Mouse (Mus musculus) embryonic facial prominence, embryonic 14.5 days (tissue): ENCODE results near the gene Nelfcd. TPM values are rescaled to one million over a fixed set of nuclear protein-coding genes. Genes with fewer than 3 reads are reported as not detected.

Source experiments
- ATAC-seq: fragments of 200-750 bp; cut with Nextera tagmentation; 2 replicates; pipeline ENCODE4 v1.8.0; 2017; ENCODE audit warnings: low read depth, moderate number of reproducible peaks, moderate TSS enrichment
- DNase-seq: peaks from one replicate; pipeline ENCODE4 v3.0.0-alpha.2; 2015; ENCODE audit warnings: low spot score
- H3K27ac ChIP-seq: fragments of 300-500 bp; sonication (generic); replicated peaks from 2 replicates; pipeline ENCODE4 v1.5.1; 2014; ENCODE audit warnings: low read depth, mild to moderate bottlenecking, low read length, moderate library complexity
- H3K27me3 ChIP-seq: fragments of 300-500 bp; sonication (generic); replicated peaks from 2 replicates; pipeline ENCODE4 v1.6.1; 2014; ENCODE audit warnings: low read length; ENCODE audit not compliant: control insufficient read depth, insufficient read depth
- H3K36me3 ChIP-seq: fragments of 300-500 bp; sonication (generic); 2 replicates; pipeline ENCODE4 v1.6.1; 2014; ENCODE audit warnings: low read length, mixed read lengths; ENCODE audit not compliant: control insufficient read depth, insufficient read depth
- H3K4me1 ChIP-seq: fragments of 300-500 bp; sonication (generic); 2 replicates; pipeline ENCODE4 v1.6.1; 2014; ENCODE audit warnings: antibody characterized with exemption, low read length; ENCODE audit not compliant: control insufficient read depth, insufficient read depth
- H3K4me2 ChIP-seq: fragments of 300-500 bp; sonication (generic); 2 replicates; pipeline ENCODE4 v1.6.1; 2014; ENCODE audit warnings: low read depth, mild to moderate bottlenecking, low read length, moderate library complexity, mixed read lengths
- H3K4me3 ChIP-seq: fragments of 300-500 bp; sonication (generic); 2 replicates; pipeline ENCODE4 v1.5.1; 2014; ENCODE audit warnings: low read depth, mild to moderate bottlenecking, low read length
- H3K9ac ChIP-seq: fragments of 300-500 bp; sonication (generic); 2 replicates; pipeline ENCODE4 v1.6.1; 2014; ENCODE audit warnings: low read depth, mild to moderate bottlenecking, low read length, moderate library complexity, mixed read lengths
- H3K9me3 ChIP-seq: fragments of 300-500 bp; sonication (generic); 2 replicates; pipeline ENCODE4 v1.6.1; 2016; ENCODE audit warnings: low read length; ENCODE audit not compliant: control insufficient read depth
- WGBS: fragments of 180-500 bp; shearing (Covaris S2); extraction: QIAGEN DNeasy Blood & Tissue Kit; methylation state at CpG from one replicate; pipeline ENCODE4 v1.1.7; 2014; 5-methylcytosine and 5-hydroxymethylcytosine counted together
- polyA plus RNA-seq: library from polyadenylated mRNA; unstranded; fragments of >200 nt; fragmentation: Nextera tagmentation; extraction: Ambion mirVana; gene quantifications from 2 replicates; pipeline ENCODE4 v1.2.1, GENCODE M21; 2014

Gene Nelfcd
- 107 and 119 TPM in 2 replicates for polyA plus RNA-seq

DNA sequence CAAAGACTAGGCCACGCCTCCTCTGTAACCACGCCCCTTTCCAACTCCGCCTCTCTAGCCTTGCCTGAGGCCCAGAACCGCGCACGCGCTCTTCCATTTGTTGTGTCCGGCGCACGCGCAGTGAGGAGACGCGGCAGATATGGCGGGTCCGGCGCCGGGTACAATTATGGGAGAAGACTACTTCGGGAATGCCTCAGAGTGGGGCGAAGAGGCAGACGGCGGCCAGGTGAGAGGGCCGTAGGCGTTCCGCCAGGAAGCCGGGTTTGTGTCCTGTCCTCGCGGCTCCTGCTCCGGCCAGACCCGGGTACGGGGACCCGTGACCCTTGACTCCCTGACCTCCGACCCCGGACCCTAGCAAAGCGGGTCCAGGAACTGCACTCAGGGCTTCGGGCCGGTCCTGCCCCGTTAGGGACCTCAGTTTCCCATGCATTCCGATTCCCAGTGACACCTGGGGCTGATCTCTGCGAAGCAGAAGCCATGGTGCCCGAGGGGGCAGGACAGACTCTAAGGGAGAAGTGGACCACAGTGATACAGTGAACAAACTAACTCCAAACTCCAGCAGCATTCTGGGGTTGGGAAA lies at the start of gene Nelfcd:
Gene Nelfcd (plus strand): TSS at position 74 of the 580 bp plus-strand sequence.
- Histone ChIP-seq H3K4me2 (peak within 1 kb of the TSS; percentile 87), H3K4me3 (peak within 1 kb of the TSS; percentile 95), H3K4me1 (peaks cover 7% of the 10 kb centered on the region; the same call in 1 of the 2 replicates), H3K9ac (peak within 1 kb of the TSS; percentile 93), H3K36me3 (peaks cover 12% of the 10 kb centered on the region), H3K27ac (no peak within 1 kb of the TSS), H3K9me3 (no peaks in the 10 kb centered on the region), H3K27me3 (no peaks in the 10 kb centered on the region)
- DNase-seq (peak; percentile 97), ATAC-seq (peak; percentile 94)
- under 1% methylated on average over 38 of the region's 40 CpGs for whole genome bisulfite sequencing

DNA sequence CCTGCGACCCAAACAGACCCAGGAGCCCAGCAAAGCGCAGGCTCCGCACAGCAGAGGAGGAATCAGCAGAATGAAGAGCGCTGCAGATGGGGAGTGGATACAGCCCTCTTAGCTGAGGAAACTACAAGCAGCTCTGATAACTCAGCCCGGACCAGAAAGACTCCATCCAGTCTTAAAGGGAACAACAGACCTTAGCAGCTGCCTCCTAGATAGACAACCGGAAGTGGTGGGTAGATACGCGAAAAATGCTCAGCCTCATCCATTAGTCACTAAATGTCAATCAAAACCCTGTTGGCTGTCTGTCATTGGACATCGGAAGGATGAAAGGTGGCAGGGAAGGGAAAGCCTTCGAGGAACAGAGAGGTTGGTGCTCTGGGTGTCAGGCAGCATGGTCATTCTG lies 49.0 kb upstream of the Nelfcd start:
- WGBS, result 88% methylated on average over 10 of the region's 10 CpGs
- no peak for ATAC-seq
- H3K27me3 ChIP-seq, result no peaks in the 10 kb centered on the region
- no peak for DNase-seq
- H3K36me3 ChIP-seq, result no peaks in the 10 kb centered on the region
- no peaks in the 10 kb centered on the region for H3K9me3 ChIP-seq
- H3K4me1 ChIP-seq, result no peaks in the 10 kb centered on the region
- H3K4me3 ChIP-seq, result no peak overlapping the region
- no peak overlapping the region for H3K4me2 ChIP-seq
- H3K9ac ChIP-seq, result no peak overlapping the region
- no peak overlapping the region for H3K27ac ChIP-seq

DNA sequence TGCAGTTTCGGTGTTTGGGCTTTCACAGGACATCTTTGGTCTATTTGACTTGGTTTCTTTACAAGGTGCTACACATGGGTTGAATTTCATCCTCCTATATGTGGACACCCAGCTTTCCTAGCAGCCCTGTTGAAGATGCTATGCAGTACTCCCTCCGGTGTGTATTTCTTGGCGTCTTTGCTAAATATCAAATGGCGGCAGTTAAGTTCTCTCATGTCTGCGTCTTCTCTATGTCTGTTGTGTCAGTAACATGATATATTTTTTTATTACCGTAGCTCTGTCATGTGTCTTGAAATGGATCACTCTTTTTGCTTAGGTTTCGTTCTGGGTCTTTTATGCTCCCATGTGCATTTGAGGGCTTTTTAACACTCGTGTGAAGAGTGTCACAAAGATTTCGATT lies 34.6 kb upstream of the Nelfcd start:
- no peak overlapping the region for H3K4me2 ChIP-seq
- WGBS, result 73% methylated on average over 9 of the region's 9 CpGs
- no peak overlapping the region for H3K9ac ChIP-seq
- DNase-seq, result no peak
- H3K36me3 ChIP-seq, result no peaks in the 10 kb centered on the region
- no peak overlapping the region for H3K27ac ChIP-seq
- H3K9me3 ChIP-seq, result no peaks in the 10 kb centered on the region
- ATAC-seq, result no peak
- H3K4me3 ChIP-seq, result no peak overlapping the region
- H3K27me3 ChIP-seq, result no peaks in the 10 kb centered on the region
- H3K4me1 ChIP-seq, result no peaks in the 10 kb centered on the region

DNA sequence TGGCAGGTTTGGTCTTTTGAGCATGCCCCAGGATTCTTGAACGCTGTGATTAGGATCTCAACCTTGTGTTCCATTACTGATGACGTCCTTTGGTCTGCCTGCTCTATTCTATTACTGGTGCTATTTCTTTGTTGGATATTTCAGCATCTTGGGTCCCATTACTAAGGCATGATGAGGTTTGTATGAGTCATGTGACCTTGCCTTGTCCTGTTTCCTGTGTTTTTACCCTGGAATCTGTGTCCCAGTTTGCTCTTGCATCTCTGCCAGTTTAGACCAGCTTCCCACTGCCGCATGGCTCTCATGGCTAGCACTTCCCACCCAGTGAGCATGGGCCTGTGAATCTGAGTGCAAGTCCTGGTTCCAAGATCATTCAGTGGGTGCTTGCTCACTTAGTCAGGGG lies 23.7 kb upstream of the Nelfcd start:
- Histone ChIP-seq H3K4me3 (no peak overlapping the region), H3K4me1 (no peaks in the 10 kb centered on the region), H3K36me3 (no peaks in the 10 kb centered on the region), H3K27me3 (no peaks in the 10 kb centered on the region), H3K9me3 (peaks cover 14% of the 10 kb centered on the region), H3K27ac (no peak overlapping the region), H3K4me2 (no peak overlapping the region), H3K9ac (no peak overlapping the region)
- 78% methylated on average over 3 of the region's 3 CpGs for WGBS
- ATAC-seq, result no peak
- no peak for DNase-seq

DNA sequence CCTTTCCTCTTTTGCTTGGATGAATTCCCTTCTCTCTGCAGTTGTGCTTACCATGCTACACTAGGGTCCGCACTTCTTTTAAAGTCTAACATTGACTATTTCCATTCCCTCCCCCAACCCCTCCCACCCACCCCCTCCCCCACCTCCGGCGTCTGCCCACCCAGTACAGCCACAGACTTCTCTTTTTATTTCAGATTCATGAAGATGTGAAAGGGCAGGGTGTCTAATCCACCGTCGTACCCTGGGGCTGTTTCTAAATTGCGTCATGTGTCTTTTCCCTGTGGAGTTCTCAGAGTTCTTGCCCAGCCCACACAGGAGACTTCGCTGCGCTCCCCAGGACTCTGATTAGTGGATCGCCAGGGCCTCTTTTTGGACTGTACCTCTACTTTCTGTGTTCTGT lies 23.1 kb upstream of the Nelfcd start:
- H3K4me1 ChIP-seq, result no peaks in the 10 kb centered on the region
- no peak for DNase-seq
- H3K36me3 ChIP-seq, result no peaks in the 10 kb centered on the region
- H3K27me3 ChIP-seq, result no peaks in the 10 kb centered on the region
- H3K27ac ChIP-seq, result no peak overlapping the region
- no peak for ATAC-seq
- H3K4me3 ChIP-seq, result no peak overlapping the region
- H3K9ac ChIP-seq, result no peak overlapping the region
- no peak overlapping the region for H3K4me2 ChIP-seq
- peaks cover 14% of the 10 kb centered on the region for H3K9me3 ChIP-seq
- WGBS, result 49% methylated on average over 9 of the region's 9 CpGs

DNA sequence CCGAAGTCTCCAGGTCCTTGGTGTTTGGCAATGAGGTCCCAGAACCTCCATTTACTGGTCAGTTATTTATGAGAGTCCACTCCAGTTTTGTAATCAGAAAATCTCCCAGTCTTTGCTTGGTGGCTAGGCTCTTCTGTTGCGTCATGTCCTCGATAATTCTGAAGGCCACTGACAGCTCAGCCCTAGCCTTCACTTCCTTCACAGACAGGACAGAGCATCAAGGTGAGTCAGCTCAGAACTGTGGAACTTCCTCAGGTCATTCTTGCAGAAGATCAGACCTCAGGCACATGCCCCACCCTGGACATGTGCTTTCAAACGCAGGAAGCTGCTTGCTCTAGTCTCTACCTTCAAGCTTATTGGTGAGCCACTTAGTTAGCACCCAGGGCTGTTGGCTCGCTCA lies 22.2 kb upstream of the Nelfcd start:
- Histone ChIP-seq H3K4me3 (no peak overlapping the region), H3K4me1 (no peaks in the 10 kb centered on the region), H3K4me2 (no peak overlapping the region), H3K9ac (no peak overlapping the region), H3K27me3 (no peaks in the 10 kb centered on the region), H3K36me3 (no peaks in the 10 kb centered on the region), H3K9me3 (peaks cover 14% of the 10 kb centered on the region), H3K27ac (no peak overlapping the region)
- DNase-seq (no peak), ATAC-seq (no peak)
- WGBS, result 81% methylated on average over 5 of the region's 5 CpGs

DNA sequence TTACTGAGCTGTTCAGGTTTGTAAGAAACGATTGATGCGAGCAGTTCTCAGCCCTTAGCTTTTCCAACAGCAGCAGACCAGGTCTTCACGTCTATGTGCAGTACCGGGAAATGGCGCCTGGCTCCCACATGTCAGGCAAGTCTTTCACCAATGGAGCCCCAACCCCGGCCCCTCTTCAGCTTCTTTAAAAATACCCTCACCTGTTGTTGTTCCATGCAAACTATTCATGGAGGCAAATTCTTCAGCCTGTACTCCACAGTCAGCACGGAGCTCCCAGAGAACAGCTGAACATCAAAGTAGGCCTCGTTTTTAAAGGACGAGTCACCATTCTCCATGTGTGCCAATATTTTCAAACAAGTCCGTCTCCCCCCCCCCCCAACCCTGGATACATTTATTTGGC lies 19.0 kb upstream of the Nelfcd start:
- WGBS, result 78% methylated on average over 10 of the region's 10 CpGs
- ATAC-seq (peak; percentile 47; the same call in 1 of the 2 replicates), DNase-seq (peak; percentile 49)
- Histone ChIP-seq H3K9me3 (peaks cover 5% of the 10 kb centered on the region; the same call in 1 of the 2 replicates), H3K4me3 (no peak overlapping the region), H3K4me1 (no peaks in the 10 kb centered on the region), H3K27me3 (no peaks in the 10 kb centered on the region), H3K36me3 (no peaks in the 10 kb centered on the region), H3K9ac (no peak overlapping the region), H3K4me2 (no peak overlapping the region), H3K27ac (no peak overlapping the region)

- no peak overlapping the region for H3K4me2 ChIP-seq
- no peak overlapping the region for H3K9ac ChIP-seq
- ATAC-seq (no peak), DNase-seq (no peak)
- H3K4me3 ChIP-seq, result no peak overlapping the region
- H3K9me3 ChIP-seq, result peaks cover under 1% of the 10 kb centered on the region; the same call in 1 of the 2 replicates
- no peak overlapping the region for H3K27ac ChIP-seq
- no peaks in the 10 kb centered on the region for H3K4me1 ChIP-seq
- no peaks in the 10 kb centered on the region for H3K36me3 ChIP-seq
- 89% methylated on average over 1 of the region's 1 CpGs for WGBS
- no peaks in the 10 kb centered on the region for H3K27me3 ChIP-seq
Measured at GRCm38 (mm10) chr2:174397065-174397464, 18.5 kb upstream of the Nelfcd start.

- no peak overlapping the region for H3K4me3 ChIP-seq
- H3K4me2 ChIP-seq, result no peak overlapping the region
- H3K27me3 ChIP-seq, result no peaks in the 10 kb centered on the region
- no peak overlapping the region for H3K9ac ChIP-seq
- WGBS, result 87% methylated on average over 6 of the region's 6 CpGs
- no peak for DNase-seq
- no peak overlapping the region for H3K27ac ChIP-seq
- no peaks in the 10 kb centered on the region for H3K9me3 ChIP-seq
- no peaks in the 10 kb centered on the region for H3K4me1 ChIP-seq
- no peak for ATAC-seq
- no peaks in the 10 kb centered on the region for H3K36me3 ChIP-seq
Measured at GRCm38 (mm10) chr2:174397881-174398280, 17.7 kb upstream of the Nelfcd start.
